Mouse (Mus musculus) gastrocnemius, adult 18-20 months (tissue): ENCODE data around the gene Aqr. TPM values are rescaled to one million over a fixed set of nuclear protein-coding genes. Genes with fewer than 3 reads are reported as not detected.

Experiments used
- DNase-seq: peaks from one replicate; pipeline ENCODE4 v3.0.0; 2021; ENCODE audit warnings: low spot score
- total RNA-seq, 2 experiments: library from RNA; stranded (reverse); gene quantifications; 2 replicates each; pipeline ENCODE4 v1.2.3; 2021

The Aqr gene
- total RNA-seq, 2 experiments from 2014 or later, result 11.8 to 12.0 TPM

- no peak for DNase-seq
Observed at GRCm38 (mm10) chr2:114136755-114137154, 50.1 kb downstream of the Aqr start.

- DNase-seq, result no peak
Observed at GRCm38 (mm10) chr2:114135777-114136176, 51.0 kb downstream of the Aqr start.

GRCm38 (mm10) chr2:114133355-114133754 lies 53.5 kb downstream of the Aqr start:
- DNase-seq, result no peak

- DNase-seq, result peak; percentile 43
Observed at GRCm38 (mm10) chr2:114130657-114131056, 56.2 kb downstream of the Aqr start.

- DNase-seq, result no peak
Observed at GRCm38 (mm10) chr2:114123304-114123703, 63.5 kb downstream of the Aqr start.

GRCm38 (mm10) chr2:114119451-114119850 lies 67.4 kb downstream of the Aqr start:
- no peak for DNase-seq

- DNase-seq, result no peak
Observed at GRCm38 (mm10) chr2:114117665-114118064, 69.2 kb downstream of the Aqr start.

GRCm38 (mm10) chr2:114117235-114117634 lies 69.6 kb downstream of the Aqr start:
- no peak for DNase-seq

- no peak for DNase-seq
Observed at GRCm38 (mm10) chr2:114115563-114115962, 71.3 kb downstream of the Aqr start.

GRCm38 (mm10) chr2:114107288-114108278 lies 79.2 kb downstream of the Aqr start:
- DNase-seq, result no peak

- no peak for DNase-seq
Observed at GRCm38 (mm10) chr2:114106383-114106782, 80.4 kb downstream of the Aqr start.

GRCm38 (mm10) chr2:114102471-114102870 lies 84.4 kb downstream of the Aqr start:
- DNase-seq, result no peak

- DNase-seq, result no peak
Observed at GRCm38 (mm10) chr2:114100834-114101233, 86.0 kb downstream of the Aqr start.

- no peak for DNase-seq
Observed at GRCm38 (mm10) chr2:114099816-114100215, 87.0 kb downstream of the Aqr start.

- no peak for DNase-seq
Observed at GRCm38 (mm10) chr2:114099109-114099508, 87.7 kb downstream of the Aqr start.

- no peak for DNase-seq
Observed at GRCm38 (mm10) chr2:114097627-114098026, 89.2 kb downstream of the Aqr start.

- no peak for DNase-seq
Observed at GRCm38 (mm10) chr2:114096570-114096969, 90.3 kb downstream of the Aqr start.

- DNase-seq, result no peak
Observed at GRCm38 (mm10) chr2:114095348-114095747, 91.5 kb downstream of the Aqr start.

GRCm38 (mm10) chr2:114094696-114095095 lies 92.1 kb downstream of the Aqr start:
- no peak for DNase-seq

- DNase-seq, result no peak
Observed at GRCm38 (mm10) chr2:114093577-114093976, 93.2 kb downstream of the Aqr start.

- DNase-seq, result no peak
Observed at GRCm38 (mm10) chr2:114089862-114090261, 97.0 kb downstream of the Aqr start.

- DNase-seq, result peak; percentile 30
Observed at GRCm38 (mm10) chr2:114087271-114087670, 99.6 kb downstream of the Aqr start.

GRCm38 (mm10) chr2:114071876-114072275 lies 114.9 kb downstream of the Aqr start:
- no peak for DNase-seq
